Mouse (Mus musculus): ENCODE measurements at regions not wholly inside any gene's neighbourhood (a gene's known extent, or its start where the extent isn't known, plus 50 kb on each side); places are given as distances from the start of the nearest gene placed in this dataset.
A peak's percentile ranks its signal among the peaks of the same experiment; 100 is the strongest.

- no peak for DNase-seq (ENCODE audit: low spot score in 2 of 2)
Measured at GRCm38 (mm10) chr19:37754024-37754423, 56.4 kb downstream of the Cyp26a1 start.

- no peak for DNase-seq (ENCODE audit: low spot score in 2 of 2)
Measured at GRCm38 (mm10) chr19:37755372-37755771, 57.8 kb downstream of the Cyp26a1 start.

- no peak for DNase-seq (ENCODE audit: low spot score in 2 of 2)
Measured at GRCm38 (mm10) chr19:37769376-37769775, 71.8 kb downstream of the Cyp26a1 start.

GRCm38 (mm10) chr19:37771956-37772355 lies 74.4 kb downstream of the Cyp26a1 start:
- no peak for DNase-seq (ENCODE audit: low spot score in 2 of 2)

- DNase-seq (ENCODE audit: low spot score in 2 of 2), result no peak
Measured at GRCm38 (mm10) chr19:37774551-37774950, 77.0 kb downstream of the Cyp26a1 start.

- no peak for DNase-seq (ENCODE audit: low spot score in 2 of 2)
Measured at GRCm38 (mm10) chr19:37774966-37775365, 77.4 kb downstream of the Cyp26a1 start.

GRCm38 (mm10) chr19:37777961-37778360 lies 80.4 kb downstream of the Cyp26a1 start:
- DNase-seq (ENCODE audit: low spot score in 2 of 2), result no peak

- no peak for DNase-seq (ENCODE audit: low spot score in 2 of 2)
Measured at GRCm38 (mm10) chr19:37778568-37778967, 81.0 kb downstream of the Cyp26a1 start.

GRCm38 (mm10) chr19:37788540-37788939 lies 90.9 kb downstream of the Cyp26a1 start:
- DNase-seq (ENCODE audit: low spot score in 2 of 2), result no peak

GRCm38 (mm10) chr19:37789576-37790180 lies 92.1 kb downstream of the Cyp26a1 start:
- no peak for DNase-seq (ENCODE audit: low spot score in 2 of 2)

GRCm38 (mm10) chr19:37790281-37791073 lies 92.9 kb downstream of the Cyp26a1 start:
- no peak for DNase-seq (ENCODE audit: low spot score in 2 of 2)

GRCm38 (mm10) chr19:37793176-37793575 lies 95.6 kb downstream of the Cyp26a1 start:
- peak; percentile 25 to 38 for DNase-seq (ENCODE audit: low spot score in 2 of 2)

- DNase-seq (ENCODE audit: low spot score in 2 of 2), result peak; percentile 48 to 54
Measured at GRCm38 (mm10) chr19:37795552-37796343, 98.2 kb downstream of the Cyp26a1 start.

- no peak for DNase-seq (ENCODE audit: low spot score in 2 of 2)
Measured at GRCm38 (mm10) chr19:37800161-37800660, 102.6 kb downstream of the Cyp26a1 start.

- no peak for DNase-seq (ENCODE audit: low spot score in 2 of 2)
Measured at GRCm38 (mm10) chr19:37809666-37810065, 112.1 kb downstream of the Cyp26a1 start.

GRCm38 (mm10) chr19:37814089-37815073 lies 116.8 kb downstream of the Cyp26a1 start:
- DNase-seq (ENCODE audit: low spot score in 2 of 2), result peak in 1 of 2 experiments; percentile 22

GRCm38 (mm10) chr19:37815627-37816026 lies 118.0 kb downstream of the Cyp26a1 start:
- no peak for DNase-seq (ENCODE audit: low spot score in 2 of 2)

GRCm38 (mm10) chr19:37821243-37821642 lies 123.6 kb downstream of the Cyp26a1 start:
- DNase-seq (ENCODE audit: low spot score in 2 of 2), result no peak

- no peak for DNase-seq (ENCODE audit: low spot score in 2 of 2)
Measured at GRCm38 (mm10) chr19:37821671-37822190, 124.1 kb downstream of the Cyp26a1 start.

- no peak for DNase-seq (ENCODE audit: low spot score in 2 of 2)
Measured at GRCm38 (mm10) chr19:37824155-37824554, 126.6 kb downstream of the Cyp26a1 start.

- DNase-seq (ENCODE audit: low spot score in 2 of 2), result no peak
Measured at GRCm38 (mm10) chr19:37831406-37831805, 133.8 kb downstream of the Cyp26a1 start.

Measured in right cerebral cortex, postnatal 10 days (tissue).